Mouse (Mus musculus): ENCODE data around the gene Tbc1d22b. TPM values are rescaled to one million over a fixed set of nuclear protein-coding genes. Genes with fewer than 3 reads are reported as not detected.
"Not testable (repeated sequence)": the region's sequence is repeated elsewhere in the genome, so short reads cannot be mapped to it uniquely, and the experiment has no call there.

Gene Tbc1d22b
- polyA plus RNA-seq, 1 experiment from 2014 or later: 32.6 TPM

GRCm38 (mm10) chr17:29603283-29603682 lies 53.7 kb downstream of the Tbc1d22b start:
- H3K4me1 ChIP-seq (replicated peaks): no peaks in the 10 kb centered on the region
- WGBS: 29% methylated on average over 6 of the region's 6 CpGs
- no peak overlapping the region for H3K9ac ChIP-seq
- no peaks in the 10 kb centered on the region for H3K9me3 ChIP-seq
- H3K36me3 ChIP-seq: peaks cover 15% of the 10 kb centered on the region
- no peak overlapping the region for H3K4me2 ChIP-seq
- ATAC-seq (ENCODE audit: low FRiP score, low read depth): peak; percentile 60; the same call in 1 of the 2 replicates
- no peak overlapping the region for H3K4me3 ChIP-seq
- no peaks in the 10 kb centered on the region for H3K27me3 ChIP-seq
- H3K27ac ChIP-seq (replicated peaks): no peak overlapping the region

GRCm38 (mm10) chr17:29613453-29613852 lies 63.9 kb downstream of the Tbc1d22b start:
- not testable (repeated sequence) for H3K27ac ChIP-seq (replicated peaks); H3K9ac ChIP-seq; H3K9me3 ChIP-seq; H3K36me3 ChIP-seq; H3K4me3 ChIP-seq; H3K4me2 ChIP-seq; H3K27me3 ChIP-seq; ATAC-seq (ENCODE audit: low FRiP score, low read depth)
- 85% methylated on average over 5 of the region's 5 CpGs for WGBS
- peaks cover 32% of the 10 kb centered on the region for H3K4me1 ChIP-seq (replicated peaks)

GRCm38 (mm10) chr17:29614115-29615023 lies 64.8 kb downstream of the Tbc1d22b start, which contains the start of the genes Rnf8 and Gm28043:
Gene Rnf8, plus strand, starts transcription at chr17:29614790.
Gene Gm28043, plus strand, starts transcription at chr17:29614876.
- H3K9ac ChIP-seq: peak within 1 kb of the TSS; percentile 75
- 2% methylated on average over 51 of the region's 52 CpGs for WGBS
- peak within 1 kb of the TSS; percentile 71 for H3K4me3 ChIP-seq
- no peaks in the 10 kb centered on the region for H3K27me3 ChIP-seq
- H3K9me3 ChIP-seq: no peaks in the 10 kb centered on the region
- H3K4me2 ChIP-seq: peak within 1 kb of the TSS; percentile 73
- H3K4me1 ChIP-seq (replicated peaks): peaks cover 32% of the 10 kb centered on the region
- peak within 1 kb of the TSS; percentile 86 for H3K27ac ChIP-seq (replicated peaks)
- peaks cover 3% of the 10 kb centered on the region for H3K36me3 ChIP-seq
- peak; percentile 92 for ATAC-seq (ENCODE audit: low FRiP score, low read depth)

- H3K4me2 ChIP-seq: peak overlapping the region; percentile 73
- H3K27ac ChIP-seq (replicated peaks): peak overlapping the region; percentile 86
- H3K9ac ChIP-seq: peak overlapping the region; percentile 75
- H3K4me1 ChIP-seq (replicated peaks): peaks cover 32% of the 10 kb centered on the region
- H3K36me3 ChIP-seq: peaks cover 10% of the 10 kb centered on the region
- peak; percentile 35; the same call in 1 of the 2 replicates for ATAC-seq (ENCODE audit: low FRiP score, low read depth)
- WGBS: under 1% methylated on average over 42 of the region's 43 CpGs
- peak overlapping the region; percentile 71 for H3K4me3 ChIP-seq
- H3K9me3 ChIP-seq: no peaks in the 10 kb centered on the region
- H3K27me3 ChIP-seq: no peaks in the 10 kb centered on the region
Observed at GRCm38 (mm10) chr17:29615024-29615551, 65.5 kb downstream of the Tbc1d22b start.

GRCm38 (mm10) chr17:29615616-29616015 lies 66.0 kb downstream of the Tbc1d22b start:
- ATAC-seq (ENCODE audit: low FRiP score, low read depth): no peak
- Histone ChIP-seq H3K9ac (peak overlapping the region; percentile 75), H3K4me3 (peak overlapping the region; percentile 71), H3K4me2 (peak overlapping the region; percentile 73), H3K4me1 (replicated peaks) (peaks cover 32% of the 10 kb centered on the region), H3K27me3 (no peaks in the 10 kb centered on the region), H3K36me3 (peaks cover 10% of the 10 kb centered on the region), H3K9me3 (no peaks in the 10 kb centered on the region), H3K27ac (replicated peaks) (peak overlapping the region; percentile 86; the same call in 1 of the 2 replicates)
- WGBS: 9% methylated on average over 4 of the region's 4 CpGs

GRCm38 (mm10) chr17:29619231-29619630 lies 69.6 kb downstream of the Tbc1d22b start:
- H3K27me3 ChIP-seq: no peaks in the 10 kb centered on the region
- H3K9ac ChIP-seq: no peak overlapping the region
- H3K27ac ChIP-seq (replicated peaks): no peak overlapping the region
- H3K36me3 ChIP-seq: peaks cover 38% of the 10 kb centered on the region
- H3K4me1 ChIP-seq (replicated peaks): peaks cover 28% of the 10 kb centered on the region
- 92% methylated on average over 3 of the region's 3 CpGs for WGBS
- no peak overlapping the region for H3K4me2 ChIP-seq
- H3K4me3 ChIP-seq: no peak overlapping the region
- H3K9me3 ChIP-seq: no peaks in the 10 kb centered on the region
- ATAC-seq (ENCODE audit: low FRiP score, low read depth): no peak

GRCm38 (mm10) chr17:29623488-29623887 lies 73.9 kb downstream of the Tbc1d22b start:
- Histone ChIP-seq H3K4me2 (no peak overlapping the region), H3K4me1 (replicated peaks) (no peaks in the 10 kb centered on the region), H3K9ac (no peak overlapping the region), H3K36me3 (peaks cover 71% of the 10 kb centered on the region), H3K9me3 (no peaks in the 10 kb centered on the region), H3K27ac (replicated peaks) (no peak overlapping the region), H3K4me3 (no peak overlapping the region), H3K27me3 (no peaks in the 10 kb centered on the region)
- WGBS: 96% methylated on average over 8 of the region's 8 CpGs
- no peak for ATAC-seq (ENCODE audit: low FRiP score, low read depth)

GRCm38 (mm10) chr17:29627285-29627684 lies 77.7 kb downstream of the Tbc1d22b start:
- Histone ChIP-seq H3K9me3 (no peaks in the 10 kb centered on the region), H3K27ac (replicated peaks) (no peak overlapping the region), H3K4me3 (no peak overlapping the region), H3K9ac (no peak overlapping the region), H3K36me3 (peaks cover 80% of the 10 kb centered on the region), H3K4me2 (no peak overlapping the region), H3K4me1 (replicated peaks) (no peaks in the 10 kb centered on the region), H3K27me3 (no peaks in the 10 kb centered on the region)
- 87% methylated on average over 9 of the region's 9 CpGs for WGBS
- no peak for ATAC-seq (ENCODE audit: low FRiP score, low read depth)

- Histone ChIP-seq H3K27ac (replicated peaks) (no peak overlapping the region), H3K9ac (no peak overlapping the region), H3K4me3 (no peak overlapping the region), H3K27me3 (no peaks in the 10 kb centered on the region), H3K9me3 (no peaks in the 10 kb centered on the region), H3K36me3 (peaks cover 78% of the 10 kb centered on the region), H3K4me1 (replicated peaks) (no peaks in the 10 kb centered on the region), H3K4me2 (no peak overlapping the region)
- WGBS: 84% methylated on average over 5 of the region's 5 CpGs
- ATAC-seq (ENCODE audit: low FRiP score, low read depth): no peak
Observed at GRCm38 (mm10) chr17:29628946-29629345, 79.4 kb downstream of the Tbc1d22b start.

- no peak overlapping the region for H3K9ac ChIP-seq
- no peaks in the 10 kb centered on the region for H3K27me3 ChIP-seq
- H3K4me3 ChIP-seq: no peak overlapping the region
- 94% methylated on average over 5 of the region's 5 CpGs for WGBS
- H3K36me3 ChIP-seq: peaks cover 81% of the 10 kb centered on the region
- no peak for ATAC-seq (ENCODE audit: low FRiP score, low read depth)
- H3K27ac ChIP-seq (replicated peaks): no peak overlapping the region
- H3K4me2 ChIP-seq: no peak overlapping the region
- H3K9me3 ChIP-seq: no peaks in the 10 kb centered on the region
- H3K4me1 ChIP-seq (replicated peaks): no peaks in the 10 kb centered on the region
Observed at GRCm38 (mm10) chr17:29629620-29630019, 80.0 kb downstream of the Tbc1d22b start.

GRCm38 (mm10) chr17:29632312-29632711 lies 82.7 kb downstream of the Tbc1d22b start:
- no peak overlapping the region for H3K9ac ChIP-seq
- peaks cover 82% of the 10 kb centered on the region for H3K36me3 ChIP-seq
- no peak overlapping the region for H3K4me2 ChIP-seq
- no peak overlapping the region for H3K4me3 ChIP-seq
- no peaks in the 10 kb centered on the region for H3K27me3 ChIP-seq
- no peaks in the 10 kb centered on the region for H3K9me3 ChIP-seq
- H3K27ac ChIP-seq (replicated peaks): no peak overlapping the region
- no peaks in the 10 kb centered on the region for H3K4me1 ChIP-seq (replicated peaks)
- 96% methylated on average over 11 of the region's 11 CpGs for WGBS
- ATAC-seq (ENCODE audit: low FRiP score, low read depth): no peak

GRCm38 (mm10) chr17:29635492-29635891 lies 85.9 kb downstream of the Tbc1d22b start:
- Histone ChIP-seq H3K36me3 (peaks cover 73% of the 10 kb centered on the region), H3K9me3 (no peaks in the 10 kb centered on the region), H3K4me1 (replicated peaks) (no peaks in the 10 kb centered on the region), H3K9ac (no peak overlapping the region), H3K27me3 (no peaks in the 10 kb centered on the region), H3K4me3 (no peak overlapping the region), H3K4me2 (no peak overlapping the region), H3K27ac (replicated peaks) (no peak overlapping the region)
- 91% methylated on average over 8 of the region's 8 CpGs for WGBS
- no peak for ATAC-seq (ENCODE audit: low FRiP score, low read depth)
